Mouse (Mus musculus): ENCODE measurements around the gene Asf1b.

The Asf1b gene

DNA sequence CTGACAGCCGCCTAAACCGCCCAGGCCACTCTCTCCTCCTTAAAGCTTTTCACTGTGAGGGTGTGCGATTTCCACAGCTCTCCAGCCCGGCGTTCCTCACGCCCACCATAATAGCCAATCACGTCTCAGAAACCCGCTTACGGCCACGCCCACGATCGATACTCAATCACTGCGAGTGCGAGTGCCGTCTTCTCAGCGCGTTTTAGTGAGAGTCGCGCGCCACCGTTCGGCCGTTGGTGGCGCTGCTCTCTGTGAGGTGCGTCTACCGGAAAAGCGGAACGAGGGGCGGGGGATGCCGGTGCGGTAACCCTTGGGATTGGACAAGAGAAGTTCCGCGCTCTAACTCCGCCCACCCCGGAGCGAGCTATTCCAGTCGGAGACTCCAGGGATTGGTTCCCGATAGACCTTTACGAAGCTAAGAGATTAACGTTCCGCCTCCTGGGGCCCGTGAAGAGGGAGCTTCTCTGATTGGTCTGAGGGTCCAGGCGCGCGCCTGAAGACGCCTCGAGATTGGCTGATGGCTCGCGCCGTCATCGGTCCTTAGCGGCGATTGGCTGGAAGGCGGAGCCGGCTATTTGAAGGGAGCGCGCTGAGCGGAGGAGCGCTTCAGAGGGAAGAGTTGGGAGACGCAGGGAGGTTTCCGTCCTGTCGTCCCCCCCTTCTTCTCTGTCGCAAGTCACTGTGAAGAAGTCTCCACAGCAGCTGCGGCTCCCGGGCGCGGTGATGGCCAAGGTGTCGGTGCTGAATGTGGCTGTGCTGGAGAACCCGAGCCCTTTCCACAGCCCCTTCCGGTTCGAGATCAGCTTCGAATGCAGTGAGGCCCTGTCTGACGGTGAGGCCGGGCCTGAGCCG is at the start of gene Asf1b, which contains the start of gene Gm10644:
Gene Asf1b (plus strand): TSS at position 402 of the 852 bp plus-strand sequence.
Gene Gm10644 (minus strand): TSS at position 100 of the 852 bp plus-strand sequence.
- DNase-seq: peak; percentile 98

DNA sequence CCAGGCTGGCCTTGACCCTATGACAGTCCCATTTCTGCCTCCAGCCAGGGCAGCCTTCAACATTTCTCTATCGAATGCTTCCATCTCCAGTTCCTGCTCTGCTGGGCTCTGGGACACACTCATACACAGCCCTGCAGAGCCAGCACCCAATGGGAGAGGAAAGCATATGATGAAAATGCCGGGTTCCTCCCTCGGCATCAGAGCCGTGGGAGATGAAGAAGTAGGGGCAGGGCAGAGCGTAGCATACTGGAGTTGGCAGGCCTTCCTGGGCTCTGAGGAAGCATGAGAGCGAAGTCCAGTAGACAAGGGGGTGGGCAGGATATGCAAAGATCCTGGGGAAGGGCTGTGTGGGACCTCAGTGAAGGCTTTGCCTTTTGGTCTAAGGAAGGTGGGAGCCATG is 46.7 kb upstream of the Asf1b start:
- no peak for DNase-seq

DNA sequence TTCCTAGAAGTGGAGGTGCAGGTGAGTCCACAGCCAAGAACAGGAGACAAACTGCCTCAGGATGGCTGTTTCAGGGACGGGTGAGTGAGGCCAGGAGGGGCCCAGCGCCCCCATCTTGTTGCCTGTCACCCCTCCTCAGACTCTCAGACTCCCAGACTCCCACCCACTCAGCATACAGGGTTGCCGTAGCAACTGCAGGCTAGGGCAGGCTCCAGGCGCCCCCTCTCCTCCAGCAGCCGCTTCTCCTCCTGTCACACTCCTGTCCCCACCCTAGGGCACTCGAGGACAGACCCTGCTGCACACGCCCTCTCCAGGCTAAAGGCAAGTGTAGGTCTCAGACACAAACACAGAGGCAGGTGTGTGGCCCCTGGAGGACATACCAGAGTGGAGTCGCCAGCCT is 46.0 kb upstream of the Asf1b start:
- DNase-seq: no peak

DNA sequence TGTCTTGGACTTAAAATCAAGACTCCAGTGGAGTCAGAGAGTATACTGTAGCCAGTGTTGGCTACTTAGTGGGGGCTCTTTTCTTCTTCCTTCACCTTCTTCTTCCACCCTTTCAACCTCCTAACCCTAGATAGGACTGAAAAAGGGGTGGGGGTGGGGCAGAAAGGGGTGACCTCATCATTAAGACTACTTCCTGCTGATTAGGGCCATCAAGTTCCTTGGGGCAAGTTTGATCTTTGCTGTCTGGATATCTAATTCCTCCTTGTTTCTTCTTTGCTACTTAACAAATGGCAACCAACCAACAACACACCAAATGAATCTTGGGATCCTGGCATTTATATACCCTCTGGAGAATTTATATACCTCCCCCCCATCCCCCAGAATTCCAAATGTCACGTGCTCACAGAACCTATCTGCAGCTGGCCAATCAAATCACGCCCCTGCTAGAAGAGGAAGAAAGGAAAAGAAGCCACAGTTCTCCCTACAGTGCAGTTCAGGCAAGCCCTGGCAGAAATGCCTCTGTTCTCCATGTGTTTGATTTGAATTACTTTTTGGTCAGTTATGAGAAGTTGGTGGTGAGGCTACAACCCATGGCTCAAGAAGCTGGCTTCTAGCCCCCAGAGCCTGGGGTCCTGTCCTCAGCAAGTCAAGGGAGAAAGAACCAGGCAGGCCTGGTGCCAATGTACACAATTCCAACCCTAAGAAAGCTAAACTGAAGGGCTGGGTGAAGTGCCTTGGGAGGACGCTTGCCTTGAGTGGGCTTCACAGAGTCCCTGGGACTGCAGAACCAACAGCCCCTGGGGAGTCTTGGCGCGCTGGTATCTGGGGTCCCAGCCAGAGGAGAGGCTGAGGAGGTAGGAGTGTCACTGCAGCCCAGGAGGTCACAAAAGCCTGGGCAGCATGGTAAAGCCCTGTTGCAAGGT is 43.2 kb upstream of the Asf1b start:
- no peak for DNase-seq

DNA sequence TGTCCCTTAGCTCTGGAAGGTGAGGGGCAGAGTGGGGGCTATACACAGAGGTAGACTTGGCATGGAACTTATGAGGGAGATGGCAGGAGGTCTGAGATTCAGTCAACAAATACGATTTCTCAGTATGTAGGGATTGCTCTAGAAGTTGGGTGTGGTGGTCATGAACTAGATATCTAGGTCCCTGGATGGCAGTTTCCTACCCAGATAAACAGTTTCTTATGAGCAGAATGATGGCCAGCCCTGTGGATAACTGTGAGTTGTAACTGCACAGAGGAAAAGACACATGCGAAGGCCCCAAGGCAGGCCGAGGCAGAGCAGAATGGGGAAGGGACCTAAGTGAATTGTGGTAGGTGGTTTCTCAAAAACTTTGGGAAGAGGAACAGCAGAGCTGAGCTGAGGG is 41.1 kb upstream of the Asf1b start:
- no peak for DNase-seq

DNA sequence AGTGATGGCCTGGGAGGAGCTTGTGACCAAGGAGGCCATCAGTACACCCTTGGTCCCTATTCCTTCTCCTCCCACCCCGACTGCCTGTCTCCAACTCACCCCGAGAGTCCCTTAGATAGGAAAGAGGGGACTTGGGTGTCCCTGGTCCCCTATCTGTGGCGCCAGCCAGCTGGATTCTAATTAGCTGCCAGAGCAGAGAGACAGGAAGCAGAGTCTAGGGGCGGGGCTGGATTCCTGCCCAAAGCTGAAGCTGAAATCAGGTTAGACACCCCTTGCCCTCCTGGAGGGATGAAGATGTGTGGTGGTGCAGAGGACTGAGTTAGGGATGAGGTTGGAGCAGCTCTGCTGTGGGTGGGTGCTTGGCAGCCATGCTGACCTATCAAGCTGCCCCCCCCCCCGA is 40.4 kb upstream of the Asf1b start:
- DNase-seq: no peak

- DNase-seq: peak; percentile 34
These were observed 39.3 kb upstream of the Asf1b start for GRCm38 (mm10) chr8:83916015-83916414.

GRCm38 (mm10) chr8:83917566-83917965 is 37.7 kb upstream of the Asf1b start:
- no peak for DNase-seq

- peak; percentile 82 for DNase-seq
These were observed 33.7 kb upstream of the Asf1b start for GRCm38 (mm10) chr8:83921558-83921957.

DNA sequence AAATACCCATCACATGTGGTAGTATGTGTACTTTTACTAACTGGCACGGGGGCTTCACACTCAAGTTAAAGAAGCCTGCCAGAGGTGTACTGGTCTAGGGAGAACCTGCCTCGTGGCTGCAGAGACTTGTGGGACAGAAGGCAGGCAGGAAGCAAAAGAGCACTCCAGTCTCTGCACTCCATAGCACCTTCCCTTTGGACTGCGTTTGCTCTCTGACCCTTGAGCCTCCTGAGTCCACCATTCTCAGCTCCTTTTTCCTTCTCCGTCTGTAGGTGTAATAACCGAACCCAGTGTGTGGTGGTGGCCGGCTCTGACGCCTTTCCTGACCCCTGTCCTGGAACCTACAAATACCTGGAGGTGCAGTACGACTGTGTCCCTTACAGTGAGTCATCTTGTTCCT is 32.6 kb upstream of the Asf1b start:
- no peak for DNase-seq

DNA sequence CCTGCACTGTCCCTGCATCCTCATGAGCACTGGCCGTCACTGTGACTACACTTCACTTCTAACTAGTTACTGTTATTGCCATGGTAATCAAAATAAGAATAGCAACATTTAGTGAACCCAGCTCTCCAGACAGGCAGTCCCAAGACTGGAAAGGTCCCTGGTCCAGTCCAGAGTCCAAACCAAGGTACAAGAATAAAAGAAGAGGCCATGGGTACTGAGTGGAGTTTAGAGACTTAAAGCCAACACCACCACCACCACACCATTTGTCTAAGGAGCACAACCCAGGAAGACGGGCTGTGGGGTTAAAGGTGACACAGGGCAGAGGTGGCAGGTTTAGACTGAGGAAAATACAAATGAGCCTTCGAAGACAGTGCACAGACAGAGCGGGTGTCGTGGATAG is 30.7 kb upstream of the Asf1b start:
- no peak for DNase-seq

- DNase-seq: no peak
These were observed 29.0 kb upstream of the Asf1b start for GRCm38 (mm10) chr8:83926266-83926665.

DNA sequence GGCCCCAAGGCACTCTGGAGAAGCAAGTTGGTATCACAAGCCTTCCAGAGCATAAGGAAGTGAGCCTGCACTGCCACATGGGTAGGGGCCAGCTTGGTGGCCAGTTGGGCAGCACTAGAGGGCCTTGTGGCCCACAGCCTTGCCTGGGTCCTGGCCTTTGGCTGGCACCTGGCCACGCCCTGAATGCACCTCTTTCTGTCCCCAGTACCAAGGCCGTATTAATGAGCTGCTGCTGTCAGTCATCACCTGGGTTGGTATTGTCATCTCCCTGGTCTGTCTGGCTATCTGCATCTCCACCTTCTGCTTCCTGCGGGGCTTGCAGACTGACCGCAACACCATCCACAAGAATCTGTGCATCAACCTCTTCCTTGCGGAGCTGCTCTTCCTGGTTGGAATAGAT is 21.1 kb upstream of the Asf1b start:
- no peak for DNase-seq

DNA sequence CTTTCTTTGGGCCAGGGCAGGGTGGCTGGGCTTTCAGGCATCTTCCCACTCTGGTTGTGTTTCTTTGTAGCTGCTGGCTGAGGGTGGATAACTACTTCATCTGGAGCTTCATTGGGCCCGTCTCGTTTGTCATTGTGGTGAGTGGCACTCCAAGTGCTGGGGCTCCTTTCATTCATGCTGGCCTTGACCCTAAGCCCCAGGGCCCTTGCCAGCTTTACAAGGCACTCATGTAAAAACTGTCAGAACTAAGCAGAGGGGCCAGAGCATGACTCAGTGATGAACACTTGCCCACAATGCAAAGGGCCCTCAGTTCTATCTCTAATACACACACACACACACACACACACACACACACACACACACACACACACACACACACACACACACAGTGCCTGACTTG is 20.3 kb upstream of the Asf1b start:
- DNase-seq: no peak

GRCm38 (mm10) chr8:83935435-83935834 is 19.9 kb upstream of the Asf1b start:
- DNase-seq: no peak

GRCm38 (mm10) chr8:83937645-83938044 is 17.7 kb upstream of the Asf1b start:
- DNase-seq: no peak

DNA sequence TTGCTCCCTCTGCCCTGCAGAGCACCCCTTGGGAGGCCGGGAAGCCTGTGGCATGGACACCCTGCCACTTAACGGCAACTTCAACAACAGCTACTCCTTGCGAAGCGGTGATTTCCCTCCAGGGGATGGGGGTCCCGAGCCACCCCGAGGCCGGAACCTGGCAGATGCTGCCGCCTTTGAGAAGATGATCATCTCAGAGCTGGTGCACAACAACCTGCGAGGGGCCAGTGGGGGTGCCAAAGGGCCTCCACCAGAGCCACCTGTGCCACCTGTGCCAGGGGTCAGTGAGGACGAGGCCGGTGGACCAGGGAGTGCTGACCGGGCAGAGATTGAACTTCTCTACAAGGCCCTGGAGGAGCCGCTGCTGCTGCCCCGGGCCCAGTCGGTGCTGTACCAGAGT is 17.0 kb upstream of the Asf1b start:
- no peak for DNase-seq

- no peak for DNase-seq
These were observed 14.1 kb upstream of the Asf1b start for GRCm38 (mm10) chr8:83941066-83941677.

DNA sequence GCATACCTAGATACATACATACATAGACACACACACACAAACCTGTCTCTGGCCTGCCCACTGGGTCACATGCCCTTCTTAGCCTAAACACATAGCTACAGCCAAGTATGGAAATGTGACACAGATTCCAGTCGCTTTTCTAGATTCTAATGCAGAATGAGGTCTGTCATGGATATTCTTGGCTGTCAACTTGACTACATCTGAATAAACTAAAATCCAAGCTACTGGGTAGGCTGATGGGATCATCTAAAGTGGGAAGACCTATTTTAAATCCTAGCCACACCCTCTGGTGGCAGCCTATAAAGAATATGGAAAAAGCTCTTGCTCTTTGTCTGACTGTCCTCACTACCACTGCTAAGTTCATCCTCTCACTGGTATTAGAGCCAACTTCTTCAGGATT is 12.9 kb upstream of the Asf1b start:
- DNase-seq: no peak

DNA sequence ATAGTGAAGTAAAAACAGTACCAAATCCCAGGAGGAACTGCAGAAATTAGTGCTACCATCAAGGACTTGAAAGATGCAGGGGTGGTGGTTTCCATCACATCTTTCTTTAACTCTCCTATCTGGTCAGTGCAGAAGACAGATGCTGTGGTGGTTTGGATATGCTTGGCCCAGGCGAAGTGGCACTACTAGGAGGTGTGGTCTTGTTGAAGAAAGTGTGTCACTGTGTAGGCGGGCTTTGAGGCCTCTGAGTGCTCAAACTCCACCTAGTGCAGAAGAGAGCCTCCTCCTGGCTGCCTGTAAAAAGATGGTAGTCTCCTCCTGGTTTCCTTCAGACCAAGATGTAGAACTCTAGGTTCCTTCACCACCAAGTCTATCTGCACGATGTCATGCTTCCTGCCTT is 9.8 kb upstream of the Asf1b start:
- DNase-seq: no peak

- no peak for DNase-seq
These were observed 580 bp upstream of the Asf1b start for GRCm38 (mm10) chr8:83954749-83955105.

DNA sequence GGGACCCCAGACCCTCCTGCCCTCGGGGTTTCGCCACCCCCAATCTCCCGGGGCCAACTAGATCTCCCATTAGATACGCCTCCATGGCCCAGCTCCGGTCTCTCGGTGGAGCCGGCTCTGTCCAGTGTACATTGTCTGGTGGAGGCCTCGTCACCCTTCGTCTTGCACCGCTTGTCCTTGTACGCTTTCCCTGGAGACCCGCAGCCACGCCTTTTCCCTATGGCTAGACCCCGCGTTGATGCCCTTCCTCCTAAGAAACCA is 581 bp downstream of the Asf1b start:
- DNase-seq: no peak

- no peak for DNase-seq
These were observed 1.5 kb downstream of the Asf1b start for GRCm38 (mm10) chr8:83956789-83957188.
